Mouse (Mus musculus) stomach, postnatal 0 days (tissue): Measurements from ENCODE around the gene Rap1a.

Source experiments
- CTCF ChIP-seq: IDR thresholded peaks from 2 replicates; pipeline ENCODE4 v1.5.1; 2016; ENCODE audit warnings: antibody characterized with exemption, low read depth, mild to moderate bottlenecking, moderate library complexity
- EP300 ChIP-seq: optimal IDR thresholded peaks from 2 replicates; pipeline ENCODE3; 2016; ENCODE audit warnings: antibody characterized with exemption

DNA sequence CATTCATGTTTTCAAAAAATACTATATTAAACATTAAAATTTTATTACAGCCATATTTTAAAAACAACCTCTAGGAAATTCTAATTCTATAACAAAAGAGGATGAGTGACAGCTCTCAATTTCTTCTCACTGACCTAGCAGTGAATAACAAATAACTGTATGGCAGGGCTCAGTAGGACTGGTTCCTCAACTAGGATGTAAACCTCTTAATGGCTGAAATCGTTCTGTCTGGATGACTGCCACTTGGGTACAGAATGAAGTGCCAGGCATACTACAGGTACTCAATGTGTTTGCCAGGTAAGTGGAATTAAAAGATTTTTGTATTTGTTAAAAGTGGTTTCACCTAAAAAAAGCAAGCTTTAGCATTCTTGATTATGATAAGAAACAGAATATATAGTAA is 65.0 kb downstream of the Rap1a start:
- TF ChIP-seq CTCF (no peak), EP300 (no peak)
